Mouse (Mus musculus): ENCODE results near the gene BC025920.

Gene BC025920

DNA sequence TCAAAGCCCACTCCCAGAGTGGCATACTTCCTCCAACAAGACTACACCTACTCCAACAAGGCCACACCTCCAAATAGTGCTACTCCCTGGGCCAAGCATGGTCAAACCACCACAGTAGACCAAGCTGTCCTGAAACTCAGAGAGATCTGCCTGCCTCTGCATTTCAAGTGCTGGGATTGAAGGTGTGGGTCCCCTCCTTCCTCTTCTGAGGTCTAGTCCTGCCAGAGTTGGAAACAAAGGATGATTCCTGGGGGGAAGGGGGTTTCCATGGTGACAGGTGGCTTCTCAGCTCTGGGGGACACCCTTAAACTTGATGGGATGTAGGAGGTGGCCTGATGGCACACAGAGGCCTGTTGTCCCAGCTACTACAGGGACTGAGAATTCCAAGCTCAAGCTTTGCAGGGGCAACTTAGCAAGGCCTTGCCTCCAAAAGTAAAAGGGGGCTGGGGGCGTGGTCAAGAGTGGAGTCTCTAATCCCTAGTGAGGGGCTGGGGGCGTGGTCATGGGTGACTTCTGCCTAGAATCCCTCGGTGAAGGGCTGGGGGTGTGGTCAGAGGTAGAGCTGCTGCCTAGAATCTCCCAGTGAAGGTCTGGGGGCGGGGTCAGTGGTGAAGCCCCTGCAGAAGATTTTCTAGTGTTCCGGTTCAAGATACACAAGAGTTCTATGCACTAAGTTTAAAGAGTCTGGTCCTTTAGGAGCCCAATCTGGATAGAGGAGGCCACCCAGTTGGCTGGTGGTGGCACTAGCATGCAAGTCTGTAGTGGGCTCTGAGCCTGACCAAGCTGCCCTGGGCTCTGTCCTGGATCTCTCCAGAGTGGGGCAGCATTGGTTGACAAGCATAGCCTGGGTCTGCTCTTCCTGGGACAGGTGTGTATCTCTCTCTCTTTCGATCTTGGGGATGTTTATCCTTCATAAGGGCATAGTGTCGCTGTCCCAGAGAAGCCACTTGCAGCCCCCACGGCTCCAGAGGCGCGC, 31.7 kb upstream of the BC025920 start, which contains the start of gene Tle2:
Gene Tle2, plus strand, starts transcription at position 481 of the 976 bp plus-strand sequence.
- no peak for DNase-seq (ENCODE audit: low read depth, low spot score)

- DNase-seq (ENCODE audit: low read depth, low spot score), result no peak
Measured at GRCm38 (mm10) chr10:81575208-81575631, 30.9 kb upstream of the BC025920 start.

GRCm38 (mm10) chr10:81575695-81576094, 30.4 kb upstream of the BC025920 start:
- DNase-seq (ENCODE audit: low read depth, low spot score), result no peak

DNA sequence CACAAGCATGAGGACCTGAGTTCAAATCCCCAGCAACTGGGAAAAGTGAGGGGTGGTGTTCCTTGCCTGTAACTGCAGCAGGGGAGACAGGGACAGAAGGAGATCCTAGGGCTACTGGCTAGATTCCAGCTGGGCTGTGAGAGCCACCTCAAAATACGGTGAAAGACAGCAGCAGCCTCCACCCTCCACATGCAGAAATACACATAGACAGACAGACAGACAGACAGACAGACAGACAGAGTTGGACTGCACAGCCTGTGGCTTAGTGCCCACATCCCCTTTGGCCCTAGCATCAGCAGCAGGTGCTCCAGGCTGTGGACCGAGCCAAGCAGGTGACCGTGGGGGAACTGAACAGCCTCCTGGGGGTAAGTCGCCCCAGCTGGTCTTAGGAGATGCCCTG, 26.1 kb upstream of the BC025920 start:
- DNase-seq (ENCODE audit: low read depth, low spot score), result no peak

GRCm38 (mm10) chr10:81580441-81581070, 25.5 kb upstream of the BC025920 start:
- DNase-seq (ENCODE audit: low read depth, low spot score), result no peak

- DNase-seq (ENCODE audit: low read depth, low spot score), result no peak
Measured at GRCm38 (mm10) chr10:81583347-81583746, 22.7 kb upstream of the BC025920 start.

DNA sequence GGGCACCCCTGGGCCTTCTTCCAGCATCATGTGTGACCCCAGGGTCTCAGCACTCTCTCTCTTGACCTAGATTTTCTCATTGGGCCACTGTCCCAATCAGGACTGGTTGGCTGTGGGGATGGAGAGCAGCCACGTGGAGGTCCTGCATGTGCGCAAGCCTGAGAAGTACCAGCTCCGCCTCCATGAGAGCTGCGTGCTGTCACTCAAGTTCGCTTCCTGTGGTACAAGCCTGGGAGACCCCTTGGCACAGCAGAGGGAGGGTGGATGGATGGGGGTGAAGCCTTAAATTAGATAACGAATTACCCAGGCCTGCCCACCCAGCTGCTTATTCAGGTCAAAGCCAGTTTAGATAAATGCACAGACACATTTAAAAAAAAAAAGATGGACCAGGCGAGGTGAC, 17.3 kb upstream of the BC025920 start:
- DNase-seq (ENCODE audit: low read depth, low spot score), result no peak

GRCm38 (mm10) chr10:81591846-81592245, 14.2 kb upstream of the BC025920 start:
- no peak for DNase-seq (ENCODE audit: low read depth, low spot score)

- no peak for DNase-seq (ENCODE audit: low read depth, low spot score)
Measured at GRCm38 (mm10) chr10:81592631-81593030, 13.4 kb upstream of the BC025920 start.

DNA sequence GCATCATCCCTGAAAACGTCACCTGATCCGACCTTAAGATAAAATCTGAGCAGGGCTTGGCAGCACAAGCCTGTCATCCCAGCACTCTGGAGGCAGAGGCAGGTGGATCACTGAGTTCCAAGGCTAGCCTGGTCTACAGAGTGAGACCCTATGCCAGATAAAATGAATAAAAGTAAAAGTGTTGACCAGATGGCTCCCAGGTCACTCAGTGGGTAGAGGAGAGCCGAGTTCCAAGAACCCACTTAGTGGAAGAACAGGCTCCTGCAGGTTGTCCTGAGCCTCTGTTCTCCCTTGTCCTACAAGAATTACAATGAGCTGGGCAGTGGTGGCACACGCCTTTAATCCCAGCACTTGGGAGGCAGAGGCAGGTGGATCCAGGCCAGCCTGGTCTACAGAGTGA, 12.8 kb upstream of the BC025920 start:
- no peak for DNase-seq (ENCODE audit: low read depth, low spot score)

DNA sequence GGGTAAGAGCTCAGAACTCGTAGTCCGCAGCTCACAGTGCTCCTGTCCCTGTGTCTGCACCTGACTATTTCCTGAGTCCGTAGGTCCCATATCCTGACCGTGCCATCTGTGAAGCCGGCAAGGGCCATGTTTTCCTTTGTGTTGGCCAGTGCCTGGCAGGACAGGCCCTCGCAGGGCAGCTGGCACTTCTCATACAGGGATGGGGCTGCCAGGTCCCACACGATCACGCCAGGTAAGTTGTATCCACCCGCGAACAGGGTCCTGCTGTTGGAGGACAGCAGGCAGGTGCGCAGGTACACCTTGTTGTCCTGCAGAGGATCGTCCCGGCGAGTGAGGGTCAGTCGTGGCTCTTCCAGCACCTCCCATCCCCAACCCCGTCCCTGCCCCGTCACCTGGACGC, 12.1 kb upstream of the BC025920 start:
- no peak for DNase-seq (ENCODE audit: low read depth, low spot score)

DNA sequence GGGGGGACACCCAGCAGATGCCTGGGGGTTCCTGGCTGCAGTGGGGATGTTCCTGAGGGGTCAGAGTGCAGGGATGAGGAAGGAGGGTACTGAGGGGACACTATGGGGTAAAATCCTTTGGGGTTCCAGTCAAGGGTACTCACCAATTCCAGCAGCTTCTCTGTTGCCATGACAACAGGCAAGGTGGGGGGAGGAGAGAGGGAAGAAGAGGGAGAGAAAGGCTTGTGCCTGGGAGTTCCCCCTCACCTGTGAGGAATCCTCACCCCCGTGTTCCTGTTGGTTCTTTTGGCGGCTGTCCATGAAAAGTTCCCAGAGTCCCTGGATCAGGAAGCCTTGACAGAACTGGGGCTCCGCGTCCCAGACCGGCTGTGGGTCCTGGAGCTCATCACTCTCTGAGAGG, 10.5 kb upstream of the BC025920 start:
- no peak for DNase-seq (ENCODE audit: low read depth, low spot score)

DNA sequence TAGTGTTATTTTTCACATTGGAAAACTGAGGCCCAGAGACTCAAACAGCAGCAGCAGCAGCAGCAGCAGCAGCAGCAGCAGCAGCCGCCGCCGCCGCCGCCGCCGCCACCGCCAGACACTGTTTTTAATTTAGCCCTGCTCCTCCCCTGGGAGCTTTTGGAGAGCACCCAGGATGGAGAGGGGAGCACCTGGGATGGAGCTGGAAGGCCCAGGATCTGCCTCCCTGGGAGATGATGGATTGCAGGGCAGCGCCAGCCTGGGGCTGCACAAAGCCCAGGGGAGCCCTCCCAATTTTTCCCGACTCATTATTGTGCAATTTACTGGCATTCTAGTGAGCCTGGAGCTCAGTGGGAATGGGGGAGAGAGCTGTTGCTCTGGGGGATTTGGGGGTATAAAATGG, 9.5 kb upstream of the BC025920 start:
- DNase-seq (ENCODE audit: low read depth, low spot score), result no peak

DNA sequence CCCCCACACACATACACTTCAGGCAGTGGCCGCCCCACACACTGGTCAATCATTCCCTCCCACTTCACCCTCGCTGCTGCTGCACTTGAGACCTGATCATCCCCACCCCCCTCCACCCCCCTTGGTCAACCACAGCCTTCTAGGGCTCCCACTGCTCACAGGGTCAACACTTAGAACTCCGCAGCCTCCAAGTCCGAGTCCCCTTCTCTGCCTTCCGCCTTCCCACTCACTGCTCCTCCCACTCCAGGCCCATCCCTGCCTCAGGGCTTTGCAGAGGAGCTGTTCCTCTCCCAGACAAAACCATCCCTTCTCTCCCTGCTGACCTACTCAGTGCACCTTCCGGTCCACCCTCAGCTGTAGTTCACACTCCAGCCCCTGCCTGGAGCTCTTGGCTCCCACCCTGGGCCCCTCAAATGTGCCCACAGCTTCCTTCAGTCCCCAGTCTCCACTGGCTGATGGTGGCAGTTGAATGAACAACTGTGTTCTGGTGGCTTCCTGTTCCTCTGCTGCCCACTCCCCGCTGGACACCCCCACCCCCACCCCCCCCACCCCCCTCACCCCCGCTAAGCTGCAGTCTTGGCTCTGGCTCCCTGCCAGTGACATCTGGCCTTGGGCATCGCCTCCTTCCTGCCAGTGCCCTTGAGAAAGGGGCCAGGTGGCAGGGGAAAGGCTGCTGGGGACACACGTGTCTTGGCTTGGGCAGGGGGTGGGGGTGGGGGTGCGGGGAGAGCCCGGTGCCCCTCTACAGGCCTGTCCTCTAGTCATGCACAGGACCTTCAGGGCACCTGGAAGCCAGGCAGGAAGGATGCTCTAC, 8.7 kb upstream of the BC025920 start:
- peak; percentile 76 for DNase-seq (ENCODE audit: low read depth, low spot score)

GRCm38 (mm10) chr10:81598342-81598741, 7.7 kb upstream of the BC025920 start:
- no peak for DNase-seq (ENCODE audit: low read depth, low spot score)

DNA sequence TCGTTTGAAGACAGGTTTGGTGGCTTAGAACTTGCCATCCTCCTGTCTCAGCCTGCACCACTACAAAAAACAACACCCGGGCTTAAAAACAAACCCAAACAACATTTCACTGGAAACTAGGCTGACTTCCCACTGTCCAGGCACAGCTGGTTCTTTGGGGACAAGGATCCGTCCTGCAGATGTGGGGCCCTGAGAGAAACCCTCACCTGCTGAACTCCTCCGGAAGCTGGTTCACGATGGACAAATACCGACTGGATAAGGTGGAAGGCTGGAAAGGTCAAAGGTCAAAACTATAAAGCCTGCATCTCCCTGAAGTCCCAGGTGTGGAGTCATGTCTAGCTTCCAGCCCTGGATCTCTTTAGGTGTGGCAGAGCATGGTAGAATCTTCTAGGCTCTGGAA, 7.2 kb upstream of the BC025920 start:
- no peak for DNase-seq (ENCODE audit: low read depth, low spot score)

GRCm38 (mm10) chr10:81599630-81600029, 6.4 kb upstream of the BC025920 start:
- DNase-seq (ENCODE audit: low read depth, low spot score), result no peak

DNA sequence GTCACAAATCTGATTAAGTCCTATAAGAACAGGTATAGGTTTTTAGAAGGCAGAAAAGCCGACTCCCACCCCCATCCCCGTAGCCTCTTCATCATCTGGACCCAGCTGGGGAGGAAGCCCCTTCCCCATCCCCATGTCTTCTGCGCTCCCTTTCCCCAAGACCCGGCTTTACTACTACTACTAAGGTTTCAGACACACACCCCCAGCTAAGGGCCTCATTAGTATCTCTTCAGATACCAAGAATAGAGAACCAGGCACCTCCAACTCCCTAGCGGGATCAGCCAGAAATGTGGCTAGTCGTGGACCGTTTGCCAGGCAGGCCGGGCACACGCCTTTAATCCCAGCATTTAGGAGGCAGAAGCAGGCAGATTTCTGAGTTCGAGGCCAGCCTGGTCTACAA, 6.0 kb upstream of the BC025920 start:
- DNase-seq (ENCODE audit: low read depth, low spot score), result no peak

DNA sequence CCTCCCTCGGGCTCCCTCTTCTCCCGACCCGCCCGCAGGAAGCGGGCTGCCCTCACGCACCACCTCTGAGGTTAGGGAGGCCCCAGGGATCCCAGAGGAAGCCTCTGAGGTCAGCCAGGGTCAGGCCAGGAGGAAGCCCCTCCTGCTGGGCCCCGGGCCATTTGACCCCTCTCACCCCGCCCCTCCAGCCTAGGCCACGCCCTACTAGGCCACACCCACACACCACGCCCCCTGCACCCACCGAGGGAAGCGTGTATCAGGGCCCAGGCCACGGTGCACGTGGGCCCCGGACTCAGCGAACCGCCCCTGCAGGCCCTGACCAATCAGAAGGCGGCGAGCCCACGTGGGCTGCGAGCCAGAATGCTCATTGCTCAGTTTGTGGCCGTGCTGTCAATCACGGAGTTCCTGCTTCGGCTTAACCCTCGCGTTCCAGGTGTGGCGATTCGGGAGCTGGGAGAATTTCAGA, 5.3 kb upstream of the BC025920 start, which contains the start of gene Tle6:
Gene Tle6, minus strand, starts transcription at position 336 of the 466 bp plus-strand sequence.
- DNase-seq (ENCODE audit: low read depth, low spot score), result peak; percentile 94

DNA sequence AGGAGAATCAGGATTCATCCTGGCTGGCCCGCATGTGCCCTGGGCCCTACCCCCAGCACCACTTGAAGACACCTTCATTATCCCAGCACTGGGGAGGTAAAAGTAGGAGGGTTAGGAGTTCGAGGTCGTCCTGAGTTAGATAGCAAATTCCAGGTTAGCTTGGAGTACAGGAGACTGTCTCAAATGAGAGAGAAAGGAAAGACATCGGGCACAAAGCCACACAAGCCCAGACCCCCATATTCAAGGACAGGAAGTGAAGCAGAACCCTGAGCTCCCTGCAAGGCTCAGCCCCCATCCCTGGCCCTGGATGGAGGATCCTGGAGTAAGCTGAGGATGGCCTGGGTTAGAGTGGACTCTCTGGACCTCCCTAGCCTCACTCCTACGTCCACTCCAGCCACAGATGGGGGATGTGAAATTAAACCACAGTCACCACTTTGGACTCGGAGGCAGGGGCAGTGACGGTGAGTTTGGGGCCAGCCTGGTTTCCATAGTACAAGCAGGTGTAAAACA, 4.6 kb upstream of the BC025920 start:
- no peak for DNase-seq (ENCODE audit: low read depth, low spot score)

DNA sequence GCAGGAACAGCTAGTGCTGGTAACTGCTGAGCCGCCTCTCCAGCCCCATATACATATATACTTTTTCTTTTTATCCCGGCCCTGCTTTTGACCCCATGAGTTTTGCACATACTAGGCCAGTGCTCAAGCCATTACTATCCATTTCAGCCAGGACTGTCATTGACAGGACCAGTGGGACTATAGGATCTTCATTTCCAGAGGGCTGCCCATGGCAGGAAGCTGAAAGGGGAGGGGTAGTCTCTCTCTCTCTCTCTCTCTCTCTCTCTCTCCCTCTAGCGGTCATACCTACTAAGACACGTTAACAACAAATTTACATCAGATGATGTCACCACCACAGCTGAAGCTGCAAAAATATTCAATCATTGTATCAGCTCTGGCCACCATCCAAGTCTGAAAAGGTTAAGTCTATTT, 3.3 kb upstream of the BC025920 start:
- peak; percentile 66 for DNase-seq (ENCODE audit: low read depth, low spot score)

Data from retina, postnatal 7 days (tissue).